Mouse (Mus musculus) spleen, adult 2 months (tissue): ENCODE measurements around the gene Nell1. TPM values are rescaled to one million over a fixed set of nuclear protein-coding genes. Genes with fewer than 3 reads are reported as not detected.

ENCODE experiments used
- DNase-seq, 2 experiments: peaks; one replicate each; pipeline versions ENCODE4 v3.0.0 to v3.0.0-alpha.2; 2012 to 2021; ENCODE audit warnings: low spot score in 2 of 2, low read depth in 1 of 2
- H3K27ac ChIP-seq: fragments of 200-500 bp; 2 replicates; pipeline ENCODE4 v1.5.1; 2012; ENCODE audit warnings: low read length, inconsistent platforms; ENCODE audit not compliant: insufficient read depth
- H3K27me3 ChIP-seq: fragments of 200-500 bp; 2 replicates; pipeline ENCODE4 v1.6.1; 2012; ENCODE audit warnings: mild to moderate bottlenecking, moderate library complexity, low read length, inconsistent platforms; ENCODE audit not compliant: control insufficient read depth, insufficient read depth
- H3K36me3 ChIP-seq: fragments of 200-500 bp; 2 replicates; pipeline ENCODE4 v1.6.1; 2012; ENCODE audit warnings: mild to moderate bottlenecking, low read length, inconsistent platforms; ENCODE audit not compliant: control insufficient read depth, insufficient read depth
- H3K4me1 ChIP-seq: fragments of 200-500 bp; 2 replicates; pipeline ENCODE4 v1.6.1; 2011; ENCODE audit warnings: inconsistent platforms; ENCODE audit not compliant: control insufficient read depth, insufficient read depth, insufficient read length
- H3K4me3 ChIP-seq: fragments of 200-500 bp; 2 replicates; pipeline ENCODE4 v1.5.1; 2011; ENCODE audit warnings: mild to moderate bottlenecking, inconsistent platforms; ENCODE audit not compliant: insufficient read depth, insufficient read length; ENCODE audit errors: extremely low read depth
- CTCF ChIP-seq: fragments of 200-500 bp; IDR thresholded peaks from 2 replicates; pipeline ENCODE4 v1.5.1; 2011; ENCODE audit warnings: mild to moderate bottlenecking, inconsistent platforms; ENCODE audit not compliant: insufficient read depth, insufficient read length, insufficient replicate concordance; ENCODE audit errors: extremely low read depth
- POLR2A ChIP-seq: fragments of 200-500 bp; IDR thresholded peaks from 2 replicates; pipeline ENCODE4 v1.6.1; 2011; ENCODE audit warnings: low read depth, low read length, inconsistent platforms
- WGBS: fragments of 180-500 bp; shearing (Covaris S2); methylation state at CpG from one replicate; pipeline ENCODE4 v1.1.7; 2018; 5-methylcytosine and 5-hydroxymethylcytosine counted together
- polyA plus RNA-seq: library from polyadenylated mRNA; depleted of rRNA; stranded (reverse); fragments of >200 nt; gene quantifications from 2 replicates; pipeline ENCODE4 v1.2.3, GENCODE M21; 2012

Gene Nell1
- polyA plus RNA-seq, 1 experiment, result not detected

DNA sequence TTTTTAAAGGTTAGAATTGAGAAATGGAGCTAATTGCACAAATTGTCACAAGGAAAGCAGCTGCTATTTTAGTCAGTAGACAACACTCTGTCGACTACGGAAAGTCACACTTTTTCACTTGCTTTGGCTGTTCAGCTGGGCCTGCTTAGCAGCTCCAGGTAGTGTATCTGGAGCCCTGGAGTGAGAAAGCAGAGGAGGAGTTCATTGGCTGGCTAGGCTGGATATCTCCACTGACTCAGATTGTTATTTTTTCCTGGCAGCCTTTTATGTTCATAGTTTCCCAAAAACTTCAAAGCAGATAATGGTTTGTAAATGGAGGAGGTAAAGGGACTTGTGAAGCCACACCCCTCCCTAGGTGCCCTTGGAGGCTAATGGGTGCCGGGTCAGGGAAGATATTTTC is 163.0 kb downstream of the Nell1 start:
- no peak for DNase-seq
- WGBS, result 88% methylated on average over 3 of the region's 3 CpGs
- Histone ChIP-seq H3K4me3 (no peak overlapping the region), H3K27ac (no peak overlapping the region), H3K27me3 (no peaks in the 10 kb centered on the region), H3K36me3 (no peaks in the 10 kb centered on the region), H3K4me1 (no peaks in the 10 kb centered on the region)
- no peak for TF ChIP-seq POLR2A

- no peaks in the 10 kb centered on the region for H3K36me3 ChIP-seq
- TF ChIP-seq CTCF (no peak), POLR2A (no peak)
- no peaks in the 10 kb centered on the region for H3K27me3 ChIP-seq
- no peak overlapping the region for H3K27ac ChIP-seq
- no peaks in the 10 kb centered on the region for H3K4me1 ChIP-seq
- 89% methylated on average over 7 of the region's 7 CpGs for WGBS
- H3K4me3 ChIP-seq, result no peak overlapping the region
- no peak for DNase-seq
These were observed 174.7 kb downstream of the Nell1 start for GRCm38 (mm10) chr7:50149326-50149725.

GRCm38 (mm10) chr7:50150838-50151237 is 176.2 kb downstream of the Nell1 start:
- Histone ChIP-seq H3K27me3 (no peaks in the 10 kb centered on the region; the same call in 1 of the 2 replicates), H3K36me3 (no peaks in the 10 kb centered on the region), H3K4me3 (no peak overlapping the region), H3K4me1 (no peaks in the 10 kb centered on the region), H3K27ac (no peak overlapping the region)
- DNase-seq, result no peak
- 88% methylated on average over 2 of the region's 2 CpGs for WGBS
- TF ChIP-seq POLR2A, result no peak
- no peak for TF ChIP-seq CTCF

GRCm38 (mm10) chr7:50153618-50154017 is 179.0 kb downstream of the Nell1 start:
- no peak overlapping the region for H3K27ac ChIP-seq
- no peak for DNase-seq
- no peaks in the 10 kb centered on the region; the same call in 1 of the 2 replicates for H3K27me3 ChIP-seq
- H3K36me3 ChIP-seq, result no peaks in the 10 kb centered on the region
- no peak overlapping the region for H3K4me3 ChIP-seq
- no peaks in the 10 kb centered on the region for H3K4me1 ChIP-seq
- TF ChIP-seq CTCF (no peak), POLR2A (no peak)
- 71% methylated on average over 2 of the region's 2 CpGs for WGBS

GRCm38 (mm10) chr7:50162602-50163001 is 187.9 kb downstream of the Nell1 start:
- H3K36me3 ChIP-seq, result no peaks in the 10 kb centered on the region
- H3K4me1 ChIP-seq, result no peaks in the 10 kb centered on the region
- H3K4me3 ChIP-seq, result no peak overlapping the region
- DNase-seq, result no peak
- H3K27me3 ChIP-seq, result no peaks in the 10 kb centered on the region
- TF ChIP-seq POLR2A, result no peak
- no peak for TF ChIP-seq CTCF
- 67% methylated on average over 5 of the region's 5 CpGs for WGBS
- no peak overlapping the region for H3K27ac ChIP-seq

GRCm38 (mm10) chr7:50168778-50169177 is 194.1 kb downstream of the Nell1 start:
- H3K27me3 ChIP-seq, result no peaks in the 10 kb centered on the region
- no peak for DNase-seq
- no peak overlapping the region for H3K27ac ChIP-seq
- H3K4me1 ChIP-seq, result no peaks in the 10 kb centered on the region
- TF ChIP-seq CTCF, result no peak
- no peak for TF ChIP-seq POLR2A
- H3K36me3 ChIP-seq, result no peaks in the 10 kb centered on the region
- H3K4me3 ChIP-seq, result no peak overlapping the region

DNA sequence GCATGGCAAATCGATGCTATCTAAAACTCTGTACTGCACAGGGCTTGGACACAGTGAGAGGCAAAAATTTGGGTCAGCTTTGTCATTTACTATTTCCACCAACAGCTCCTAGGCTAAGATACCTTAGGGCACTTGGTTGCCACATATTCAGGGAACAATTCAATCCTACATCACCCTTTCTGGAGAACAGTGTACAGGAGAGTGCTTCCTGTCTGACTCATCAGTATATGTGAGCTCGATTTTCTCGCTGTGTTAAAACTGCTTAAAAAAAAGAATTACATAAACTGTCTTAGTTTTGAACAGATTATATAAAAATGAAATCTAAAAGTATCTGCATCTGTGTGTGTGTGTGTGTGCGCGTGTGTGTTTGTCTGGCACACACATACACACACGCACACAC is 211.6 kb downstream of the Nell1 start:
- no peaks in the 10 kb centered on the region for H3K27me3 ChIP-seq
- 83% methylated on average over 6 of the region's 6 CpGs for WGBS
- DNase-seq, result no peak
- H3K4me3 ChIP-seq, result no peak overlapping the region
- H3K36me3 ChIP-seq, result no peaks in the 10 kb centered on the region
- H3K4me1 ChIP-seq, result no peaks in the 10 kb centered on the region
- no peak overlapping the region for H3K27ac ChIP-seq
- no peak for TF ChIP-seq POLR2A
- no peak for TF ChIP-seq CTCF

DNA sequence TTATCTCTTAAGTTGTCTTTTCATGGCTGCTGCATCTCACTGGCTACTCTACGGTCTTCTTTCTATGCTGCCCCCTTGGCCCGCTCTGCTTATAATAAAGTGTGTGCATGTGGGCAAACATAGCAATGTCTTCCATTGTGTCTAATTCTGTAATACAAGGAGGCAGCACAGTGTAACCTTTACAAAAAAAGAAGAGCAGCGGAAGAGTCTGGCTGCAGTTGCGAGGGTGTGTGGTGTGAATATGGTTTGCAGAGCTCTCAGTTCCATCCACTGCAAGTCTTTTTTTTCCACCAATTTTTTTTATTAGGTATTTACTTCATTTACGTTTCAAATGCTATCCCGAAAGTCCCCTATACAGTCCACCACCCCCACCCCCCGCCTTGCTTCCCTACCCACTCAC is 219.3 kb downstream of the Nell1 start:
- Histone ChIP-seq H3K4me3 (no peak overlapping the region), H3K27ac (no peak overlapping the region), H3K36me3 (no peaks in the 10 kb centered on the region), H3K4me1 (no peaks in the 10 kb centered on the region), H3K27me3 (no peaks in the 10 kb centered on the region)
- WGBS, result 91% methylated on average over 7 of the region's 7 CpGs
- no peak for DNase-seq
- no peak for TF ChIP-seq POLR2A
- TF ChIP-seq CTCF, result no peak
